Mouse (Mus musculus): ENCODE data around the gene Ddx55.

GRCm38 (mm10) chr5:124523032-124523431 is 29.6 kb upstream of the Ddx55 start:
- TF ChIP-seq CTCF (IDR thresholded peaks at IDR 0.05; ENCODE audit: low read depth, low read length) (no peak), POLR2A (IDR thresholded peaks at IDR 0.05; ENCODE audit: extremely low read depth, insufficient read depth, low read length) (no peak)
